Mouse (Mus musculus): Measurements from ENCODE around the gene Hcst. TPM values are rescaled to one million over a fixed set of nuclear protein-coding genes. Genes with fewer than 3 reads are reported as not detected.
A peak's percentile ranks its signal among the peaks of the same experiment; 100 is the strongest.

Gene Hcst
- polyA plus RNA-seq, 1 experiment from 2014 or later, result 17.4 TPM

- H3K4me2 ChIP-seq (ENCODE audit: low read depth, low read length), result peak overlapping the region; percentile 26; the same call in 1 of the 2 replicates
- no peak overlapping the region for H3K9ac ChIP-seq (replicated peaks)
- H3K9me3 ChIP-seq (ENCODE audit: low read length), result no peaks in the 10 kb centered on the region
- ATAC-seq (peak; percentile 76), DNase-seq (peak; percentile 61)
- peak overlapping the region; percentile 43; the same call in 1 of the 2 replicates for H3K4me3 ChIP-seq (ENCODE audit: low read depth, low read length)
- WGBS (ENCODE audit: insufficient replicate concordance), result 23% methylated on average over 4 of the region's 4 CpGs
- H3K4me1 ChIP-seq (ENCODE audit: insufficient read depth), result peaks cover 5% of the 10 kb centered on the region; the same call in 1 of the 2 replicates
- no peaks in the 10 kb centered on the region for H3K27me3 ChIP-seq (ENCODE audit: insufficient read depth, low read length)
- peak overlapping the region; percentile 89 for H3K27ac ChIP-seq (ENCODE audit: low read depth)
- no peaks in the 10 kb centered on the region for H3K36me3 ChIP-seq (replicated peaks; ENCODE audit: insufficient read depth, low read length)
- no peak for TF ChIP-seq CTCF (IDR thresholded peaks at IDR 0.05; ENCODE audit: low read depth)
- TF ChIP-seq EP300 (IDR thresholded peaks at IDR 0.05; ENCODE audit: low read depth), result no peak
Observed at GRCm38 (mm10) chr7:30412735-30413147, 6.9 kb downstream of the Hcst start.

- Histone ChIP-seq H3K9ac (replicated peaks) (no peak overlapping the region), H3K9me3 (ENCODE audit: low read length) (no peaks in the 10 kb centered on the region), H3K4me1 (ENCODE audit: insufficient read depth) (peaks cover 5% of the 10 kb centered on the region; the same call in 1 of the 2 replicates), H3K4me3 (ENCODE audit: low read depth, low read length) (no peak overlapping the region), H3K36me3 (replicated peaks; ENCODE audit: insufficient read depth, low read length) (no peaks in the 10 kb centered on the region), H3K4me2 (ENCODE audit: low read depth, low read length) (no peak overlapping the region), H3K27ac (ENCODE audit: low read depth) (peak overlapping the region; percentile 29; the same call in 1 of the 2 replicates), H3K27me3 (ENCODE audit: insufficient read depth, low read length) (no peaks in the 10 kb centered on the region)
- TF ChIP-seq CTCF (IDR thresholded peaks at IDR 0.05; ENCODE audit: low read depth), result no peak
- TF ChIP-seq EP300 (IDR thresholded peaks at IDR 0.05; ENCODE audit: low read depth), result no peak
- DNase-seq, result no peak
- ATAC-seq, result no peak
- WGBS (ENCODE audit: insufficient replicate concordance), result 60% methylated on average over 3 of the region's 3 CpGs
Observed at GRCm38 (mm10) chr7:30411023-30411422, 8.6 kb downstream of the Hcst start.

GRCm38 (mm10) chr7:30409789-30410188, 9.9 kb downstream of the Hcst start:
- H3K27ac ChIP-seq (ENCODE audit: low read depth), result 0 out of 2 replicates have a peak overlapping the region, but pooled peaks have one; percentile 6
- DNase-seq, result no peak
- no peak overlapping the region for H3K4me2 ChIP-seq (ENCODE audit: low read depth, low read length)
- no peak overlapping the region for H3K9ac ChIP-seq (replicated peaks)
- no peaks in the 10 kb centered on the region for H3K9me3 ChIP-seq (ENCODE audit: low read length)
- no peaks in the 10 kb centered on the region for H3K36me3 ChIP-seq (replicated peaks; ENCODE audit: insufficient read depth, low read length)
- no peaks in the 10 kb centered on the region for H3K27me3 ChIP-seq (ENCODE audit: insufficient read depth, low read length)
- WGBS (ENCODE audit: insufficient replicate concordance), result 58% methylated on average over 2 of the region's 2 CpGs
- H3K4me1 ChIP-seq (ENCODE audit: insufficient read depth), result peaks cover 5% of the 10 kb centered on the region; the same call in 1 of the 2 replicates
- ATAC-seq, result no peak
- no peak overlapping the region for H3K4me3 ChIP-seq (ENCODE audit: low read depth, low read length)
- TF ChIP-seq EP300 (IDR thresholded peaks at IDR 0.05; ENCODE audit: low read depth) (no peak), CTCF (IDR thresholded peaks at IDR 0.05; ENCODE audit: low read depth) (no peak)

- TF ChIP-seq EP300 (IDR thresholded peaks at IDR 0.05; ENCODE audit: low read depth) (no peak), CTCF (IDR thresholded peaks at IDR 0.05; ENCODE audit: low read depth) (no peak)
- Histone ChIP-seq H3K4me2 (ENCODE audit: low read depth, low read length) (no peak overlapping the region), H3K36me3 (replicated peaks; ENCODE audit: insufficient read depth, low read length) (no peaks in the 10 kb centered on the region), H3K9me3 (ENCODE audit: low read length) (no peaks in the 10 kb centered on the region), H3K4me3 (ENCODE audit: low read depth, low read length) (no peak overlapping the region), H3K27me3 (ENCODE audit: insufficient read depth, low read length) (no peaks in the 10 kb centered on the region), H3K9ac (replicated peaks) (no peak overlapping the region), H3K4me1 (ENCODE audit: insufficient read depth) (peaks cover 5% of the 10 kb centered on the region; the same call in 1 of the 2 replicates), H3K27ac (ENCODE audit: low read depth) (no peak overlapping the region)
- DNase-seq (no peak), ATAC-seq (no peak)
- 79% methylated on average over 3 of the region's 3 CpGs for WGBS (ENCODE audit: insufficient replicate concordance)
Observed at GRCm38 (mm10) chr7:30408639-30409038, 11.0 kb downstream of the Hcst start.

- Histone ChIP-seq H3K4me3 (ENCODE audit: low read depth, low read length) (no peak overlapping the region), H3K9me3 (ENCODE audit: low read length) (no peaks in the 10 kb centered on the region), H3K27me3 (ENCODE audit: insufficient read depth, low read length) (no peaks in the 10 kb centered on the region), H3K36me3 (replicated peaks; ENCODE audit: insufficient read depth, low read length) (no peaks in the 10 kb centered on the region), H3K27ac (ENCODE audit: low read depth) (no peak overlapping the region), H3K4me2 (ENCODE audit: low read depth, low read length) (no peak overlapping the region), H3K4me1 (ENCODE audit: insufficient read depth) (no peaks in the 10 kb centered on the region), H3K9ac (replicated peaks) (no peak overlapping the region)
- ATAC-seq (no peak), DNase-seq (no peak)
- 53% methylated on average over 4 of the region's 4 CpGs for WGBS (ENCODE audit: insufficient replicate concordance)
- TF ChIP-seq EP300 (IDR thresholded peaks at IDR 0.05; ENCODE audit: low read depth), result no peak
Observed at GRCm38 (mm10) chr7:30402343-30402742, 17.3 kb downstream of the Hcst start.

GRCm38 (mm10) chr7:30399671-30400070, 20.0 kb downstream of the Hcst start:
- no peak overlapping the region for H3K4me2 ChIP-seq (ENCODE audit: low read depth, low read length)

More at GRCm38 (mm10) chr7:30399671-30400070, 20.0 kb downstream of the Hcst start:
- H3K9ac ChIP-seq (replicated peaks), result no peak overlapping the region
- no peaks in the 10 kb centered on the region for H3K36me3 ChIP-seq (replicated peaks; ENCODE audit: insufficient read depth, low read length)
- no peaks in the 10 kb centered on the region for H3K9me3 ChIP-seq (ENCODE audit: low read length)
- no peak for ATAC-seq
- 57% methylated on average over 7 of the region's 7 CpGs for WGBS (ENCODE audit: insufficient replicate concordance)
- H3K27me3 ChIP-seq (ENCODE audit: insufficient read depth, low read length), result no peaks in the 10 kb centered on the region
- no peak for DNase-seq
- no peak overlapping the region for H3K4me3 ChIP-seq (ENCODE audit: low read depth, low read length)
- no peak overlapping the region for H3K27ac ChIP-seq (ENCODE audit: low read depth)
- TF ChIP-seq EP300 (IDR thresholded peaks at IDR 0.05; ENCODE audit: low read depth), result no peak
- TF ChIP-seq CTCF (IDR thresholded peaks at IDR 0.05; ENCODE audit: low read depth), result no peak
- H3K4me1 ChIP-seq (ENCODE audit: insufficient read depth), result no peaks in the 10 kb centered on the region; the same call in 1 of the 2 replicates

Measured in liver, postnatal 0 days (tissue).